Mouse (Mus musculus) midbrain, postnatal 0 days (tissue): ENCODE results near the gene Gp2. TPM values are rescaled to one million over a fixed set of nuclear protein-coding genes. Genes with fewer than 3 reads are reported as not detected.
A peak's percentile ranks its signal among the peaks of the same experiment; 100 is the strongest.

Experiments used
- ATAC-seq: fragments of 200-750 bp; cut with Nextera tagmentation; 2 replicates; pipeline ENCODE4 v1.8.0; 2017; ENCODE audit warnings: moderate number of reproducible peaks, mild to moderate bottlenecking, moderate TSS enrichment, moderate library complexity; ENCODE audit not compliant: low FRiP score
- DNase-seq: peaks from one replicate; pipeline ENCODE4 v3.0.0-alpha.2; 2015; ENCODE audit warnings: low spot score
- H3K27ac ChIP-seq: fragments of 300-500 bp; sonication (generic); 2 replicates; pipeline ENCODE4 v1.5.1; 2014; ENCODE audit warnings: low read depth, mild to moderate bottlenecking, low read length, mixed read lengths
- H3K27me3 ChIP-seq: fragments of 300-500 bp; sonication (generic); 2 replicates; pipeline ENCODE4 v1.6.1; 2014; ENCODE audit warnings: low read length, control low read depth, mixed read lengths; ENCODE audit not compliant: insufficient read depth
- H3K36me3 ChIP-seq: fragments of 300-500 bp; sonication (generic); 2 replicates; pipeline ENCODE4 v1.6.1; 2014; ENCODE audit warnings: low read length, control low read depth, mixed read lengths; ENCODE audit not compliant: insufficient read depth
- H3K4me1 ChIP-seq: fragments of 300-500 bp; sonication (generic); 2 replicates; pipeline ENCODE4 v1.6.1; 2014; ENCODE audit warnings: mild to moderate bottlenecking, control low read depth, antibody characterized with exemption, low read length, mixed read lengths; ENCODE audit not compliant: insufficient read depth
- H3K4me2 ChIP-seq: fragments of 300-500 bp; sonication (generic); 2 replicates; pipeline ENCODE4 v1.6.1; 2014; ENCODE audit warnings: low read depth, mild to moderate bottlenecking, low read length, mixed read lengths; ENCODE audit not compliant: poor library complexity, severe bottlenecking
- H3K4me3 ChIP-seq: fragments of 300-500 bp; sonication (generic); 2 replicates; pipeline ENCODE4 v1.5.1; 2014; ENCODE audit warnings: low read depth, mild to moderate bottlenecking, low read length, moderate library complexity
- H3K9ac ChIP-seq: fragments of 300-500 bp; sonication (generic); replicated peaks from 2 replicates; pipeline ENCODE4 v1.6.1; 2014; ENCODE audit warnings: mild to moderate bottlenecking, low read length, moderate library complexity, mixed read lengths; ENCODE audit not compliant: poor library complexity, severe bottlenecking
- H3K9me3 ChIP-seq: fragments of 300-500 bp; sonication (generic); 2 replicates; pipeline ENCODE4 v1.6.1; 2016; ENCODE audit warnings: low read length, control low read depth
- CTCF ChIP-seq: IDR thresholded peaks from 2 replicates; pipeline ENCODE4 v1.5.1; 2016; ENCODE audit warnings: antibody characterized with exemption, mild to moderate bottlenecking
- WGBS: fragments of 180-500 bp; shearing (Covaris S2); extraction: QIAGEN DNeasy Blood & Tissue Kit; methylation state at CpG from one replicate; pipeline ENCODE4 v1.1.7; 2014; 5-methylcytosine and 5-hydroxymethylcytosine counted together
- polyA plus RNA-seq: library from polyadenylated mRNA; unstranded; fragments of >200 nt; fragmentation: Nextera tagmentation; extraction: Ambion mirVana; gene quantifications from 2 replicates; pipeline ENCODE4 v1.2.1, GENCODE M21; 2015
- total RNA-seq: library from RNA; depleted of rRNA; stranded (reverse); fragments of >200 nt; gene quantifications from 2 replicates; pipeline ENCODE4 v1.2.3, GENCODE M21; 2014; rRNA removed

Gp2 gene
- total and polyA plus RNA-seq, 2 experiments from 2014 or later: not detected

GRCm38 (mm10) chr7:119394050-119394732 is 64.9 kb downstream of the Gp2 start:
- no peaks in the 10 kb centered on the region for H3K36me3 ChIP-seq
- H3K27me3 ChIP-seq: no peaks in the 10 kb centered on the region
- 63% methylated on average over 13 of the region's 13 CpGs for WGBS
- H3K9me3 ChIP-seq: no peaks in the 10 kb centered on the region
- no peak overlapping the region for H3K4me2 ChIP-seq
- DNase-seq (peak; percentile 2), ATAC-seq (no peak)
- H3K4me3 ChIP-seq: no peak overlapping the region
- no peak overlapping the region for H3K9ac ChIP-seq
- no peak for TF ChIP-seq CTCF
- H3K27ac ChIP-seq: no peak overlapping the region
- no peaks in the 10 kb centered on the region for H3K4me1 ChIP-seq

Other genes starting within 250 kb of the Gp2 start
- gene Umod, start 20.0 kb upstream of the Gp2 start, total RNA-seq: not detected in 2 replicates
- gene Umod, start 20.0 kb upstream of the Gp2 start, polyA plus RNA-seq: not detected in 2 replicates
- 0.52 and 0.66 TPM in 2 replicates for gene Acsm5, start 60.2 kb upstream of the Gp2 start, total RNA-seq
- 0.19 TPM in 1 of 2 replicates, not detected in the other for gene Acsm5, start 60.2 kb upstream of the Gp2 start, polyA plus RNA-seq
- not detected in 2 replicates for gene Pdilt, start 64.2 kb upstream of the Gp2 start, total RNA-seq
- 0.07 and 0.20 TPM in 2 replicates for gene Pdilt, start 64.2 kb upstream of the Gp2 start, polyA plus RNA-seq
- gene Acsm2, start 95.1 kb upstream of the Gp2 start, total RNA-seq: not detected in 2 replicates
- not detected in 2 replicates for gene Acsm2, start 95.1 kb upstream of the Gp2 start, polyA plus RNA-seq
- not detected in 2 replicates for gene Acsm1, start 147.7 kb upstream of the Gp2 start, total RNA-seq
- not detected in 2 replicates for gene Acsm1, start 147.7 kb upstream of the Gp2 start, polyA plus RNA-seq
- not detected in 2 replicates for gene Acsm4, start 230.7 kb upstream of the Gp2 start, total RNA-seq
- 0.32 TPM in 1 of 2 replicates, not detected in the other for gene Acsm4, start 230.7 kb upstream of the Gp2 start, polyA plus RNA-seq